Mouse (Mus musculus) kidney, adult 2 months (tissue): ENCODE measurements around the gene Stx8.

Experiments used
- CTCF ChIP-seq: fragments of 200-500 bp; conservative IDR thresholded peaks from 2 replicates; pipeline ENCODE4 v1.5.1; 2011; ENCODE audit warnings: low read depth, mild to moderate bottlenecking, control low read depth, low read length, moderate library complexity, mixed read lengths; ENCODE audit not compliant: insufficient read depth, insufficient read length
- POLR2A ChIP-seq: fragments of 200-500 bp; IDR thresholded peaks from one replicate; pipeline ENCODE4 v1.6.1; 2011; ENCODE audit warnings: low read depth, low read length, control low read depth

GRCm38 (mm10) chr11:68227837-68228236, 261.8 kb downstream of the Stx8 start:
- TF ChIP-seq CTCF (no peak), POLR2A (no peak)
